27 mouse cellular contexts compared by ENCODE assay signal in the genomic region with DNA sequence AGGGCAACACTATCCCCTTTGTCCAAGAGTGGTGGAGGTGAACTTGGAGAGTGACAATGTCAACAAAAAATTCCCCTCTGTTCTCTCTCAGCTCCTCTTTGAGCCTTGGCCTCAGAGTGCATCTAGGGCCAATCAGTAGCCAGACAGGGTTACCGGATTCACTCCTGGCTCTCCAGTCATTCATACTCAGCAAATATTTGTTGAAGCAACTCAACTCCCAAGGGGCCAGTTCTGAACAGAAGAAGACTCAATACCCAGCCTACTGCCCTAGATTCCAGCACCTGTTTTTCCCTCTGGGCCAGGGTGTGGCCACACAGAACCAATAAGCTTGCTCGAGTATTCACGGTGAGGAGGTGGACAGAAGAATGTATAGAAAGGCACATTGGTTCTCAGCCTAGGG. TPM values are rescaled to one million over a fixed set of nuclear protein-coding genes. Genes with fewer than 3 reads are reported as not detected.
DNase-seq lines count a peak whose midpoint lies in the region; ATAC-seq and TF ChIP-seq lines count a peak whose summit lies in the region.
"Had no signal": no experiment of that assay in that cellular context is flagged by ENCODE, and none has a peak within 500 bp of the region (broad histone marks: within the 10 kb centered on the region; RNA-seq: fewer than 3 reads in every experiment).

No protein-coding gene starts in this region.

- H3K27ac ChIP-seq in heart, postnatal 0 days (ENCODE audit: low read depth), result no peak overlapping the region
- no peak overlapping the region for H3K27ac ChIP-seq in intestine, embryonic 15.5 days
- H3K27ac ChIP-seq: forebrain, embryonic 13.5 days; heart, embryonic 13.5 days; hindbrain, postnatal 0 days; kidney, embryonic 15.5 days; layer of hippocampus, adult 2 months; liver, embryonic 12.5 days; midbrain, embryonic 10.5 days; midbrain, embryonic 15.5 days; neural tube, embryonic 15.5 days had no signal

- no peak overlapping the region for H3K4me2 ChIP-seq in heart, postnatal 0 days (ENCODE audit: low read depth, low read length)
- H3K4me2 ChIP-seq in intestine, embryonic 15.5 days (replicated peaks), result no peak overlapping the region
- H3K4me2 ChIP-seq: forebrain, embryonic 13.5 days; heart, embryonic 13.5 days; kidney, embryonic 15.5 days; liver, embryonic 12.5 days; midbrain, embryonic 15.5 days; neural tube, embryonic 15.5 days had no signal

- WGBS in heart, postnatal 0 days, result 82% methylated on average over 3 of the region's 3 CpGs
- 61% methylated on average over 3 of the region's 3 CpGs for WGBS in intestine, embryonic 15.5 days

- no peak for ATAC-seq in heart, postnatal 0 days (ENCODE audit: insufficient read depth, low read depth)
- ATAC-seq in intestine, embryonic 15.5 days, result peak; percentile 14; the same call in 1 of the 2 replicates
- ATAC-seq: forebrain, embryonic 13.5 days; hindbrain, postnatal 0 days; liver, embryonic 12.5 days; liver, postnatal 0 days; midbrain, embryonic 15.5 days had no signal

- H3K9me3 ChIP-seq in heart, postnatal 0 days (replicated peaks; ENCODE audit: control insufficient read depth, low read length), result no peaks in the 10 kb centered on the region
- no peaks in the 10 kb centered on the region for H3K9me3 ChIP-seq in intestine, embryonic 15.5 days
- H3K9me3 ChIP-seq: forebrain, embryonic 13.5 days; heart, embryonic 13.5 days; kidney, embryonic 15.5 days; liver, embryonic 12.5 days; midbrain, embryonic 10.5 days; midbrain, embryonic 15.5 days; neural tube, embryonic 15.5 days had no signal

- no peaks in the 10 kb centered on the region for H3K27me3 ChIP-seq in heart, postnatal 0 days (ENCODE audit: control insufficient read depth, insufficient read depth, low read length)
- no peaks in the 10 kb centered on the region for H3K27me3 ChIP-seq in intestine, embryonic 15.5 days (replicated peaks)
- H3K27me3 ChIP-seq: forebrain, embryonic 13.5 days; heart, embryonic 13.5 days; kidney, embryonic 15.5 days; midbrain, embryonic 15.5 days; neural tube, embryonic 15.5 days had no signal

- H3K9ac ChIP-seq in heart, postnatal 0 days (replicated peaks; ENCODE audit: low read depth, low read length), result no peak overlapping the region
- no peak overlapping the region for H3K9ac ChIP-seq in intestine, embryonic 15.5 days
- H3K9ac ChIP-seq: forebrain, embryonic 13.5 days; heart, embryonic 13.5 days; kidney, embryonic 15.5 days; liver, embryonic 12.5 days; liver, postnatal 0 days; midbrain, embryonic 15.5 days; neural tube, embryonic 15.5 days had no signal

- no peak for TF ChIP-seq CTCF in heart, postnatal 0 days (IDR thresholded peaks at IDR 0.05; ENCODE audit: low read depth)

- no peak for TF ChIP-seq EP300 in heart, postnatal 0 days (IDR thresholded peaks at IDR 0.05; ENCODE audit: low read depth)

- H3K4me1 ChIP-seq in heart, postnatal 0 days (ENCODE audit: control insufficient read depth, insufficient read depth), result peaks cover 19% of the 10 kb centered on the region
- 0 out of 2 replicates have a peak, but pooled peaks cover 4% of the 10 kb centered on the region for H3K4me1 ChIP-seq in intestine, embryonic 15.5 days (replicated peaks)
- H3K4me1 ChIP-seq: forebrain, embryonic 13.5 days; liver, embryonic 12.5 days; midbrain, embryonic 15.5 days; neural tube, embryonic 15.5 days had no signal

- intact Hi-C loops in heart, postnatal 14 days (cut with DNase I), result no loop called here

- no peak overlapping the region for H3K4me3 ChIP-seq in heart, postnatal 0 days (ENCODE audit: low read depth, low read length)
- H3K4me3 ChIP-seq in intestine, embryonic 15.5 days (replicated peaks), result no peak overlapping the region
- H3K4me3 ChIP-seq: forebrain, embryonic 13.5 days; heart, embryonic 13.5 days; kidney, embryonic 15.5 days; layer of hippocampus, adult 2 months; liver, embryonic 12.5 days; midbrain, embryonic 10.5 days; midbrain, embryonic 15.5 days; neural tube, embryonic 15.5 days had no signal

- DNase-seq in heart, postnatal 0 days (ENCODE audit: low spot score), result peak; percentile 4
- no peak for DNase-seq in heart, postnatal 14 days
- DNase-seq in skeletal muscle tissue, adult 2 months (ENCODE audit: low read depth, low spot score), result peak; percentile 67
- DNase-seq in yolk sac, embryonic 10.5 days (ENCODE audit: low spot score), result peak; percentile 26
- no peak for DNase-seq in thymus, postnatal 36 days
- no peak for DNase-seq in layer of hippocampus, adult 8-10 months (ENCODE audit: low spot score in 2 of 2)
- DNase-seq: adrenal gland, postnatal 10 days; B cell, adult 2 months; cerebellum, adult 8-10 months; cerebellum, postnatal 25 days; kidney, adult 18-20 months; kidney, postnatal 25 days; left cerebral cortex, postnatal 4 days; liver, postnatal 0 days; retina, postnatal 1 day; right cerebral cortex, postnatal 14 days; spleen, adult 18-20 months had no signal

- no peaks in the 10 kb centered on the region for H3K36me3 ChIP-seq in heart, postnatal 0 days (replicated peaks; ENCODE audit: control insufficient read depth, insufficient read depth, low read length)
- H3K36me3 ChIP-seq in intestine, embryonic 15.5 days, result no peaks in the 10 kb centered on the region
- H3K36me3 ChIP-seq: heart, embryonic 13.5 days; kidney, embryonic 15.5 days; liver, embryonic 12.5 days; midbrain, embryonic 10.5 days; midbrain, embryonic 15.5 days; neural tube, embryonic 15.5 days had no signal

RNA-seq across cellular contexts. Expression of a gene that starts 44.0 kb away (rescaled TPM):
- 15.9 and 20.8 TPM in 2 replicates for total RNA-seq in heart, postnatal 0 days (2014; rRNA removed; ENCODE audit: low replicate concordance)
- 8.0 and 9.6 TPM in 2 replicates for polyA plus RNA-seq in heart, postnatal 0 days (2015; fragmentation: Nextera tagmentation; extraction: Ambion mirVana)
- total RNA-seq in heart, postnatal 14 days (2021), result 10 to 100 TPM in 1 of 2 experiments, 1 to 10 TPM in 1; 9.9 to 10.0 TPM
- 8.7 and 9.0 TPM in 2 replicates for polyA plus RNA-seq in intestine, embryonic 15.5 days (2015; fragmentation: Nextera tagmentation; extraction: Ambion mirVana)
- total RNA-seq in layer of hippocampus, adult 8-10 months (2022), result 10 to 100 TPM; 22.1 to 32.6 (median 23.6) TPM

Comparison
In these comparisons a context has a peak if more than half of its experiments do, and no peak if none do; other contexts are left out.
1. DNase-seq: peak in heart, postnatal 0 days (single experiment), skeletal muscle tissue, adult 2 months (single experiment) and yolk sac, embryonic 10.5 days (single experiment); none in heart, postnatal 14 days (0 of 2), thymus, postnatal 36 days (0 of 2) and layer of hippocampus, adult 8-10 months (0 of 2).